Mouse (Mus musculus): Measurements from ENCODE around the gene Scamp3. TPM values are rescaled to one million over a fixed set of nuclear protein-coding genes. Genes with fewer than 3 reads are reported as not detected.
A peak's percentile ranks its signal among the peaks of the same experiment; 100 is the strongest.

Gene Scamp3
- polyA plus RNA-seq, 2 experiments = 35.3 to 41.0 TPM

- Histone ChIP-seq H3K9ac (replicated peaks) (no peak overlapping the region), H3K9me3 (ENCODE audit: control insufficient read depth, low read length) (no peaks in the 10 kb centered on the region), H3K36me3 (replicated peaks; ENCODE audit: control insufficient read depth, insufficient read depth, low read depth) (peaks cover 44% of the 10 kb centered on the region), H3K27me3 (ENCODE audit: control insufficient read depth, insufficient read depth, low read length) (no peaks in the 10 kb centered on the region), H3K4me1 (replicated peaks; ENCODE audit: control insufficient read depth in 2 of 2, insufficient read depth in 2 of 2, low read length in 1 of 2) (peaks cover 15% of the 10 kb centered on the region in 2 experiments), H3K27ac (no peak overlapping the region), H3K4me2 (ENCODE audit: low read depth) (peak overlapping the region; percentile 87), H3K4me3 (ENCODE audit: insufficient read depth in 1 of 2, low read depth in 2 of 2, low read length in 2 of 2) (no peak overlapping the region; a peak in 1 of 4 replicates)
- no peak for ATAC-seq (ENCODE audit: insufficient read depth)
- no peak for TF ChIP-seq EP300 (IDR thresholded peaks at IDR 0.05; ENCODE audit: low read depth)
- no peak for TF ChIP-seq CTCF (IDR thresholded peaks at IDR 0.05; ENCODE audit: low read depth)
- WGBS (ENCODE audit: insufficient replicate concordance) = 75% methylated on average over 11 of the region's 11 CpGs
- no peak for DNase-seq (ENCODE audit: low read depth in 3 of 3, low spot score in 3 of 3)
Observed at GRCm38 (mm10) chr3:89179056-89179455, 1.8 kb downstream of the Scamp3 start.

GRCm38 (mm10) chr3:89181749-89182500, 4.7 kb downstream of the Scamp3 start:
- DNase-seq (ENCODE audit: low read depth in 3 of 3, low spot score in 3 of 3) (no peak), ATAC-seq (ENCODE audit: insufficient read depth) (no peak)
- no peak overlapping the region for H3K27ac ChIP-seq
- peaks cover 12 to 15% of the 10 kb centered on the region in 2 experiments for H3K4me1 ChIP-seq (replicated peaks; ENCODE audit: control insufficient read depth in 2 of 2, insufficient read depth in 2 of 2, low read length in 1 of 2)
- WGBS (ENCODE audit: insufficient replicate concordance) = 81% methylated on average over 27 of the region's 27 CpGs
- H3K9ac ChIP-seq (replicated peaks) = no peak overlapping the region
- peaks cover 19% of the 10 kb centered on the region for H3K36me3 ChIP-seq (replicated peaks; ENCODE audit: control insufficient read depth, insufficient read depth, low read depth)
- no peak for TF ChIP-seq CTCF (IDR thresholded peaks at IDR 0.05; ENCODE audit: low read depth)
- H3K4me2 ChIP-seq (ENCODE audit: low read depth) = no peak overlapping the region
- H3K9me3 ChIP-seq (ENCODE audit: control insufficient read depth, low read length) = no peaks in the 10 kb centered on the region
- H3K27me3 ChIP-seq (ENCODE audit: control insufficient read depth, insufficient read depth, low read length) = no peaks in the 10 kb centered on the region
- H3K4me3 ChIP-seq (ENCODE audit: insufficient read depth in 1 of 2, low read depth in 2 of 2, low read length in 2 of 2) = no peak overlapping the region

DNA sequence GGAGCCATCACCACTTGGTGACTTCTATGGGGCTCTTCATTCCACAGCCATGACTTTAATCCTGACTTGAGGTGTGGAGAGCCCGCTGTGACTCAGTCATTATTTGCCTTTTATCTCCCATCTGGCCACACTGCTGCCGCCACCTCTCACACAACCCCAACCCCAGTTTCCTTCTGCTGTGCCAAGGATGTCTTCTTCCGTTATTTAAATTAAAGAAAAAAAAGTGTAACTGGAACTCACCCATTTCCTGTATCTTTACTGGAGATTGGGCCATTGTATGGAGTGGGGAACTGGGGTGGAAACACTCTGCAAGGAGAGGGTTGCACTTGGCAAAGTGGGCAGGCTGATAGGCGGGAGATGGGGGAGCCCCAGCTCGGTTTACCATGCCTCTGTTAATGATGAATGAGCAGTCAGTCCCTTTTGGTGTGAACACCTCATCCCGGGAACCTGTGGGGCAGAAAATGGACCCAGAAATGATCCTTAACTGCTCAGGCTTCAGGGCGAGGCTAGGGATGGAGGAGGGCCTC, 5.3 kb downstream of the Scamp3 start:
- Histone ChIP-seq H3K9ac (replicated peaks) (no peak overlapping the region), H3K27me3 (ENCODE audit: control insufficient read depth, insufficient read depth, low read length) (no peaks in the 10 kb centered on the region), H3K4me1 (replicated peaks; ENCODE audit: control insufficient read depth in 2 of 2, insufficient read depth in 2 of 2, low read length in 1 of 2) (peaks cover 12 to 15% of the 10 kb centered on the region in 2 experiments), H3K36me3 (replicated peaks; ENCODE audit: control insufficient read depth, insufficient read depth, low read depth) (peaks cover 19% of the 10 kb centered on the region), H3K4me2 (ENCODE audit: low read depth) (peak overlapping the region; percentile 63), H3K4me3 (ENCODE audit: insufficient read depth in 1 of 2, low read depth in 2 of 2, low read length in 2 of 2) (peak overlapping the region in 1 of 2 experiments; percentile 44; a peak in 2 of 4 replicates), H3K9me3 (ENCODE audit: control insufficient read depth, low read length) (no peaks in the 10 kb centered on the region), H3K27ac (peak overlapping the region; percentile 20; the same call in 1 of the 2 replicates)
- 24% methylated on average over 7 of the region's 7 CpGs for WGBS (ENCODE audit: insufficient replicate concordance)
- ATAC-seq (ENCODE audit: insufficient read depth) (no peak), DNase-seq (ENCODE audit: low read depth in 3 of 3, low spot score in 3 of 3) (no peak)
- no peak for TF ChIP-seq EP300 (IDR thresholded peaks at IDR 0.05; ENCODE audit: low read depth)
- no peak for TF ChIP-seq CTCF (IDR thresholded peaks at IDR 0.05; ENCODE audit: low read depth)

GRCm38 (mm10) chr3:89183058-89183958, 6.0 kb downstream of the Scamp3 start, which contains the start of gene Fam189b:
TSS of gene Fam189b (plus strand) at chr3:89183143.
- Histone ChIP-seq H3K4me2 (ENCODE audit: low read depth) (peak within 1 kb of the TSS; percentile 63), H3K9me3 (ENCODE audit: control insufficient read depth, low read length) (no peaks in the 10 kb centered on the region), H3K4me1 (replicated peaks; ENCODE audit: control insufficient read depth in 2 of 2, insufficient read depth in 2 of 2, low read length in 1 of 2) (peaks cover 10 to 13% of the 10 kb centered on the region in 2 experiments), H3K4me3 (ENCODE audit: insufficient read depth in 1 of 2, low read depth in 2 of 2, low read length in 2 of 2) (peak within 1 kb of the TSS; percentile 44 to 68), H3K27me3 (ENCODE audit: control insufficient read depth, insufficient read depth, low read length) (no peaks in the 10 kb centered on the region), H3K9ac (replicated peaks) (peak within 1 kb of the TSS; percentile 3), H3K36me3 (replicated peaks; ENCODE audit: control insufficient read depth, insufficient read depth, low read depth) (peaks cover 19% of the 10 kb centered on the region), H3K27ac (peak within 1 kb of the TSS; percentile 20; the same call in 1 of the 2 replicates)
- DNase-seq (ENCODE audit: low read depth in 3 of 3, low spot score in 3 of 3) (peak; percentile 49 to 62 (median 53)), ATAC-seq (ENCODE audit: insufficient read depth) (peak; percentile 88)
- TF ChIP-seq CTCF (IDR thresholded peaks at IDR 0.05; ENCODE audit: low read depth) (0 out of 2 replicates have a peak, but pooled peaks have one; percentile 9), EP300 (IDR thresholded peaks at IDR 0.05; ENCODE audit: low read depth) (no peak)
- 19% methylated on average over 39 of the region's 39 CpGs for WGBS (ENCODE audit: insufficient replicate concordance)

Data from liver, embryonic 14.5 days (tissue).